Mouse (Mus musculus) intestine, embryonic 14.5 days (tissue): ENCODE measurements around the gene Wdr81. TPM values are rescaled to one million over a fixed set of nuclear protein-coding genes. Genes with fewer than 3 reads are reported as not detected.

Experiments
- ATAC-seq: fragments of 200-750 bp; cut with Nextera tagmentation; replicated peaks from 2 replicates; pipeline ENCODE4 v1.8.0; 2017; ENCODE audit warnings: low read depth, moderate number of reproducible peaks, moderate TSS enrichment, moderate library complexity; ENCODE audit not compliant: low FRiP score, low TSS enrichment
- DNase-seq: peaks from one replicate; pipeline ENCODE4 v3.0.0-alpha.2; 2018; ENCODE audit warnings: low spot score
- H3K27ac ChIP-seq: fragments of 300-500 bp; sonication (generic); 2 replicates; pipeline ENCODE4 v1.5.1; 2014; ENCODE audit warnings: low read depth, mild to moderate bottlenecking, control low read depth
- H3K27me3 ChIP-seq: fragments of 300-500 bp; sonication (generic); replicated peaks from 2 replicates; pipeline ENCODE4 v1.6.1; 2014; ENCODE audit warnings: low read length, control low read depth; ENCODE audit not compliant: control insufficient read depth, insufficient read depth
- H3K36me3 ChIP-seq: fragments of 300-500 bp; sonication (generic); 2 replicates; pipeline ENCODE4 v1.6.1; 2014; ENCODE audit warnings: low read length, control low read depth; ENCODE audit not compliant: control insufficient read depth, insufficient read depth
- H3K4me1 ChIP-seq: fragments of 300-500 bp; sonication (generic); replicated peaks from 2 replicates; pipeline ENCODE4 v1.6.1; 2014; ENCODE audit warnings: low read length, control low read depth, mixed read lengths; ENCODE audit not compliant: control insufficient read depth, insufficient read depth
- H3K4me2 ChIP-seq: fragments of 300-500 bp; sonication (generic); 2 replicates; pipeline ENCODE4 v1.6.1; 2014; ENCODE audit warnings: low read length
- H3K4me3 ChIP-seq: fragments of 300-500 bp; sonication (generic); 2 replicates; pipeline ENCODE4 v1.5.1; 2014; ENCODE audit warnings: low read depth, low read length, control low read depth, mixed read lengths
- H3K9ac ChIP-seq: fragments of 300-500 bp; sonication (generic); 2 replicates; pipeline ENCODE4 v1.6.1; 2014; ENCODE audit warnings: mild to moderate bottlenecking, low read length
- H3K9me3 ChIP-seq: fragments of 300-500 bp; sonication (generic); 2 replicates; pipeline ENCODE4 v1.6.1; 2016; ENCODE audit warnings: low read length, control low read depth; ENCODE audit not compliant: control insufficient read depth
- WGBS: fragments of 180-500 bp; shearing (Covaris S2); extraction: QIAGEN DNeasy Blood & Tissue Kit; methylation state at CpG from one replicate; pipeline ENCODE4 v1.1.7; 2014; 5-methylcytosine and 5-hydroxymethylcytosine counted together
- polyA plus RNA-seq: library from polyadenylated mRNA; unstranded; fragments of >200 nt; fragmentation: Nextera tagmentation; extraction: Ambion mirVana; gene quantifications from 2 replicates; pipeline ENCODE4 v1.2.1, GENCODE M21; 2014

Wdr81 gene
- polyA plus RNA-seq, 1 experiment from 2014 or later = 5.9 TPM

DNA sequence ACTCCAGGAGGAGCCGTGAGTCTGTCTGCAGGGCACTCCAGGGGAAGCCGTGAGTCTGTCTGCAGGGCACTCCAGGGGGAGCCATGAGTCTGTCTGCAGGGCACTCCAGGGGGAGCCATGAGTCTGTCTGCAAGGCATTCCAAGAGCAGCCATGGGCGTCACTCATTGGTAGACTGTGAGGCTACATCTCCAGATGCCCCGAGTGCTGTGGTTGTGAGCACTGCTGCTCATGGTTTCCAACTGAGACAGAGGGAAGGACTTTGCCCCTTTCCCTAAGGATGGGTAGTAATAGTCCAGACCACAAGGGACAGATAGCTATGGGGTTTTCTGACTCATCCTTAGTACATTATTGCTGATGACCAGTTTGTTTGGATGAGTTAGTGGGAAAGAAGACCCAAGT lies 48.4 kb downstream of the Wdr81 start:
- 82% methylated on average over 2 of the region's 4 CpGs for WGBS
- no peak overlapping the region for H3K4me3 ChIP-seq
- no peak for DNase-seq
- no peaks in the 10 kb centered on the region for H3K36me3 ChIP-seq
- no peaks in the 10 kb centered on the region for H3K9me3 ChIP-seq
- H3K27me3 ChIP-seq = no peaks in the 10 kb centered on the region
- H3K27ac ChIP-seq = no peak overlapping the region
- no peaks in the 10 kb centered on the region for H3K4me1 ChIP-seq
- no peak overlapping the region for H3K9ac ChIP-seq
- H3K4me2 ChIP-seq = no peak overlapping the region
- ATAC-seq = no peak

DNA sequence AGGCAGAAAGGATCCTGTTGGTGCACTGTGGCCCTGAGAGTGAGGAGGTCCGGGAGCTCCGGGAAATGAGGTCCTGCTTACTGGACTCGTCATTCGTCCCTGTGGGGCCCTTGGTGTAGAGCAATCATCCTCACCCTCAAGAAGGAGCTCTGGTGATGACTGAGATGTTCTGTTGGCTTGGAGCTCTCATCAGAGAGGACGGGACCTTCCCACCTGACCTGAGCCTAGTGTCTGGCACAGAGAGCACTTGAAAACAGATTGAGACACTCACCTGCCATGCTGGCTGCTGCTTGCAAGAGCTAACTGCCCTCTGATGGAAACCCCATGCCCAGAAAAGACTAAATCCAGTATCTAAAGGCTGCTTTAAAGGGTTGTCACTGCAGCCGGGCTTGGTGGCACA lies 49.7 kb downstream of the Wdr81 start:
- Histone ChIP-seq H3K27ac (no peak overlapping the region), H3K9me3 (no peaks in the 10 kb centered on the region), H3K36me3 (0 out of 2 replicates have a peak, but pooled peaks cover 4% of the 10 kb centered on the region), H3K27me3 (no peaks in the 10 kb centered on the region), H3K4me1 (no peaks in the 10 kb centered on the region), H3K4me2 (no peak overlapping the region), H3K4me3 (no peak overlapping the region), H3K9ac (no peak overlapping the region)
- no peak for DNase-seq
- 92% methylated on average over 6 of the region's 6 CpGs for WGBS
- ATAC-seq = no peak

DNA sequence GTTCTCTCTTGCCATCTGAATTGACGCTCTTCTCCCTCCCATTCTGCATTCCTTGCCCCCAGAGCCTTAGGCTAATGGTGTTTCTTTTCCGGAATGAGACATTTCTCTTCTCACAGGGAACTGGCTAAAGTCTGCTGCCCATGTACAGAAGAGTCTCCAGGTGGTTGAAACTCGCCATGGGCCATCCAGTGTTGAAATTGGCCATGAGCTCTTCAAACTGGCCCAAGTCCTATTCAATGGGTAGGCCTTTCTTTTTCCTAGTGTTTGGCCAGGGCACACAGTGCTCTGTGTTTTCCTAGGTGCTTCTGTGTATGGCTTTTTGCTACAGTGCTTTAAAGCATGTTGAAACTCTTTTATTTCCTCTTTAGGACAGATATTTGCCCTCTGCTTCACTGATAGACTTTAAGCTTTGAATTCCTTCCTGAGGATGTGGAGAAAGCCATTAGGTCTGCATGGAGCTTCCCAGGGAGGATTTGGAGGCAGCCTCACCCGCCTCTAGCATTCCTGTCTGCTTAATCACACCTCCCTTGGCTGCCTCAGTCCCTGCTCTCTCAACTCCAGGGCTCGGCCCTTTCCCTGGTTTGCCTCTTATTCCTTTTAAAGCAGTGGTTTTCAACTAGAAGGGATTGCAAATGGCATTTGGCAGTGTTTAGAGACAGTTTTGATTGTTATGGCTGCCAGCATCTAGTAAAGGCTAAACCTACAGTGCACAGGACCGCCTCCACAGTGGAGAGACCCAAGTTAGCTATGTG lies 51.0 kb downstream of the Wdr81 start:
- no peak overlapping the region for H3K27ac ChIP-seq
- no peaks in the 10 kb centered on the region for H3K4me1 ChIP-seq
- DNase-seq (no peak), ATAC-seq (no peak)
- H3K4me3 ChIP-seq = no peak overlapping the region
- H3K9me3 ChIP-seq = no peaks in the 10 kb centered on the region
- H3K36me3 ChIP-seq = 0 out of 2 replicates have a peak, but pooled peaks cover 4% of the 10 kb centered on the region
- H3K4me2 ChIP-seq = no peak overlapping the region
- WGBS = 70% methylated on average over 6 of the region's 6 CpGs
- H3K9ac ChIP-seq = no peak overlapping the region
- H3K27me3 ChIP-seq = no peaks in the 10 kb centered on the region

DNA sequence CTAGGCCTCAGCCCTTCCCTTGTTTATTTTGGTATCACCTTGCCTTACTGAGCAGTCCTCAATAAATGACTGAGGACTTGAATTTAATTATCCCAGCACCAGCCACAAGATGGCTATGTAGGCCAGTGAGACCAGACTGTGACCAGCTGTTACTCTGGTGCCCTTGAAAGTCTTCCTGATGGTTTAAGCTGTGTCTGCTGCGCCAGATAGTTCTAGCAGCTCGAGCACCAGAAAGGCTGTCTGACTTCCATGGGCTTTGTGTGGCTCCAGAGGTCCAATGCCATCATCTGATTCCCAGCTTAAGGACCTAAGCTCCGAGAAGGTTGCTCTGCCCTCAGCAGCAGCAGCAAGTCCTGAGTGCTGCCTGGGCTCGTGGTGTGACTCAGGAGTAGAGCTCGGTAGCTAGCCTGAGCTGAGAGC lies 52.2 kb downstream of the Wdr81 start:
- no peaks in the 10 kb centered on the region for H3K9me3 ChIP-seq
- H3K36me3 ChIP-seq = 0 out of 2 replicates have a peak, but pooled peaks cover 4% of the 10 kb centered on the region
- no peaks in the 10 kb centered on the region for H3K4me1 ChIP-seq
- no peak overlapping the region for H3K4me3 ChIP-seq
- H3K4me2 ChIP-seq = no peak overlapping the region
- 0 out of 2 replicates have a peak, but pooled peaks have one; percentile 66 for ATAC-seq
- no peak overlapping the region for H3K9ac ChIP-seq
- peak overlapping the region; percentile 30; the same call in 1 of the 2 replicates for H3K27ac ChIP-seq
- 55% methylated on average over 5 of the region's 5 CpGs for WGBS
- DNase-seq = peak; percentile 63
- H3K27me3 ChIP-seq = no peaks in the 10 kb centered on the region

DNA sequence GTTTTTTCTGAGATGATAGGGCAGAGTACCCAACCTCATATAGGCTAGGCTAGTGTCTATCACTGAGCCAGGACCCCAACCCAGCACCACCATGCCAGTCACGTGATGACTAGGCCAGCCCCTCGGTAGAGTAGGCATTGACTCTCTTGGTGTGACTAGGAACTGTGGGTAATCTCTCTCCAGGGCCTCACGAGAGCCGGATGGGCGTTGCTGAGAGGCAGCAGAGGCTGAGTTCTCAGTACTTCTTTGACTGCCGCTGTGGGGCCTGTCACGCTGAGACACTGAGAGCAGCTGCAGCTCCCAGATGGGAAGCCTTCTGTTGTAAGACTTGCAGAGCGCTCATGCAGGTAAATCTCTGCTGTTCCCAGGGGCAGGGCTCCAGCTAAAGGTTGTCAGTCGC lies 54.4 kb downstream of the Wdr81 start:
- H3K27me3 ChIP-seq = no peaks in the 10 kb centered on the region
- no peak overlapping the region for H3K9ac ChIP-seq
- no peak overlapping the region for H3K4me3 ChIP-seq
- 78% methylated on average over 9 of the region's 9 CpGs for WGBS
- ATAC-seq (no peak), DNase-seq (no peak)
- no peaks in the 10 kb centered on the region for H3K9me3 ChIP-seq
- 0 out of 2 replicates have a peak, but pooled peaks cover 4% of the 10 kb centered on the region for H3K36me3 ChIP-seq
- H3K27ac ChIP-seq = no peak overlapping the region
- no peaks in the 10 kb centered on the region for H3K4me1 ChIP-seq
- H3K4me2 ChIP-seq = no peak overlapping the region

DNA sequence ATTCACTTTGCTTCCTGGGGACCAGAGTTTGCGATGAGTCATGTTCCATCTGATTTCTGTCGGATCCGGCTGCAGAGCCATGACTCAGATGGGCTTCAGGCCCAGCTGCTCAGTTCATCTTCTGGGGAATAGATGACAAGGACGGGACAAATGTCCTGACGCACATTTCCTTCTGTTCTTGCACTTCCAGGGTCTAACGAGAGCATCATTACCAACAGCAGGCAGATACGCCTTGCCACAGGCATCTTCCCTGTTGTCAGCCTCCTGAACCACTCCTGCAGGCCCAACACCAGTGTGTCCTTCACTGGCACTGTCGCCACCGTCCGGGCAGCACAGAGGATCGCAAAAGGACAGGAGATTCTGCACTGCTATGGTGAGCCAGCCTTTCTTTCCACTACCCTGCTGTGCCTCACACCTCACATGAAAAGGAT lies 55.1 kb downstream of the Wdr81 start:
- 88% methylated on average over 11 of the region's 11 CpGs for WGBS
- Histone ChIP-seq H3K36me3 (0 out of 2 replicates have a peak, but pooled peaks cover 4% of the 10 kb centered on the region), H3K4me1 (no peaks in the 10 kb centered on the region), H3K4me3 (no peak overlapping the region), H3K27ac (no peak overlapping the region), H3K4me2 (no peak overlapping the region), H3K27me3 (no peaks in the 10 kb centered on the region), H3K9ac (no peak overlapping the region), H3K9me3 (no peaks in the 10 kb centered on the region)
- ATAC-seq (no peak), DNase-seq (no peak)

DNA sequence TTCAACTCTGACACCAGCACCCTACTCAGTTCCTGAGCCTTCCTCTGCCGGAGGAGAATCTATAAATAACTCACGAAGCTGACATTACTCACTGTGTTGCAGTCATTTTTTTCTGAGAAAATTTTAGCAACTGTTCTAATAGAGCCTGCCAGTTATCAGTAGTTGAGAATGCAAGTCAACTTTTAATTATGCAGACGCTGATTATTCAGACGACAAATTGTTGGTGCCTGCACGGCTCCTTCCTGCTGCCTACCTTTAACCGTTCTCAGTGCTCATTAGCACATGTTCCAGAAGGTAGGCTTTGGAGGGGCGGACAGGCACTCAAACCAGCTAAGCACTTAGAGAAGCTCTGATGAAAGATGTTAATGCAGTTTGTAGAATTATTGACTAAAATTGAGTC lies 57.1 kb downstream of the Wdr81 start:
- no peaks in the 10 kb centered on the region for H3K27me3 ChIP-seq
- no peaks in the 10 kb centered on the region for H3K4me1 ChIP-seq
- no peak overlapping the region for H3K27ac ChIP-seq
- no peaks in the 10 kb centered on the region for H3K9me3 ChIP-seq
- WGBS = 82% methylated on average over 7 of the region's 7 CpGs
- no peak overlapping the region for H3K9ac ChIP-seq
- ATAC-seq (no peak), DNase-seq (no peak)
- H3K4me3 ChIP-seq = no peak overlapping the region
- H3K4me2 ChIP-seq = no peak overlapping the region
- H3K36me3 ChIP-seq = 0 out of 2 replicates have a peak, but pooled peaks cover 4% of the 10 kb centered on the region

DNA sequence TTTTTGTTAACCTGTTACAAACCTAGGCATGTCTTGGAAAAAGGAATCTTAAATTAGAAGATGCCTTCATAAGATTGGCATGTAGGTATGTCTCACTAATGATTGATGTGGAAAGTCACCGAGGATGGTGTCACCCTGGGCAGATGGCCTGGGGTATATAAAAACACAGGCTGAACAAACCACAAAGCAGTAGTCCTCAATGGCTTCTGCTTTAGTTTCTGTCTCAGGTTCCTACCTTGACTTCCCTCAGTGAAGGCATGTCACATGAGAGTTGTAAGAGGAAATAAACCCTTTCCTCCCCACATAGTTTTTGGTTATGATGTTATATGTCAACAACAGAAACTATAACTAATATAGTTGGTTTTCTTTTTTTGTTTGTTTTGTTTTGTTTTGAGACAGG lies 58.9 kb downstream of the Wdr81 start:
- Histone ChIP-seq H3K9ac (no peak overlapping the region), H3K4me3 (no peak overlapping the region), H3K36me3 (0 out of 2 replicates have a peak, but pooled peaks cover 1% of the 10 kb centered on the region), H3K27ac (no peak overlapping the region), H3K9me3 (no peaks in the 10 kb centered on the region), H3K27me3 (no peaks in the 10 kb centered on the region), H3K4me1 (no peaks in the 10 kb centered on the region), H3K4me2 (no peak overlapping the region)
- ATAC-seq (no peak), DNase-seq (no peak)
- 76% methylated on average over 1 of the region's 1 CpGs for WGBS
